In the genomic region with DNA sequence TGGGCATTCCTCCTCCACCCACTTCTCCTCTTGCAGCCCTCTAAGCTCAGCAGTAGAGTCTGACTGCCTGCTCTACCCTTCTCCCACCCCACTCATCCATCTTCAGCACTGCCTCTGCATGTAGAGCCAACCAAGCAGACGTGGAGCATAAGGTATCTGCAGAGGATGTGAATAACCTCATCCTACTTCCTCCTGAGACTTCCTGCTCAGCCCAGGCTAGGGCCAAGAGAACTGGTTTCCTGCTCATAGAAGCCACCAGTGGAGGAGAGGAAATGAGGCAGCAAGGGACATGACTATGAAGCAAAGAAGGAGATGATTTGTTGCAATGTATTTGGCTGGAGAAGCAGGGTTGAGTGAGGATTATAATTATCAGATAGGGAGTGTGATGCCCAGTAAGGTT, we compare ENCODE assay signal across 16 mouse cellular contexts.
DNase-seq lines count a peak whose midpoint lies in the region; ATAC-seq and TF ChIP-seq lines count a peak whose summit lies in the region.
"Had no signal": no experiment of that assay in that cellular context is flagged by ENCODE, and none has a peak within 500 bp of the region (broad histone marks: within the 10 kb centered on the region; RNA-seq: fewer than 3 reads in every experiment).

No protein-coding gene starts in this region.

- H3K36me3 ChIP-seq in stomach, embryonic 16.5 days (ENCODE audit: control insufficient read depth, insufficient read depth, low read length) = no peaks in the 10 kb centered on the region
- H3K36me3 ChIP-seq in stomach, postnatal 0 days (ENCODE audit: control insufficient read depth, insufficient read depth, low read length) = no peaks in the 10 kb centered on the region
- H3K36me3 ChIP-seq: embryonic facial prominence, embryonic 13.5 days had no signal

- H3K4me2 ChIP-seq in stomach, embryonic 16.5 days (ENCODE audit: low read depth, low read length) = no peak overlapping the region
- no peak overlapping the region for H3K4me2 ChIP-seq in stomach, postnatal 0 days (replicated peaks; ENCODE audit: low read depth)
- H3K4me2 ChIP-seq: embryonic facial prominence, embryonic 13.5 days; forebrain, embryonic 13.5 days had no signal

- 38% methylated on average over 1 of the region's 1 CpGs for WGBS in stomach, embryonic 16.5 days
- WGBS in stomach, postnatal 0 days = 53% methylated on average over 1 of the region's 1 CpGs

- no peak overlapping the region for H3K9ac ChIP-seq in stomach, embryonic 16.5 days (ENCODE audit: low read length)
- H3K9ac ChIP-seq in stomach, postnatal 0 days (ENCODE audit: low read length) = no peak overlapping the region
- H3K9ac ChIP-seq: embryonic facial prominence, embryonic 13.5 days; forebrain, embryonic 13.5 days had no signal

- no peaks in the 10 kb centered on the region for H3K4me1 ChIP-seq in stomach, embryonic 16.5 days (ENCODE audit: control insufficient read depth, insufficient read depth, low read length)
- no peaks in the 10 kb centered on the region for H3K4me1 ChIP-seq in stomach, postnatal 0 days (replicated peaks; ENCODE audit: control insufficient read depth, insufficient read depth)
- H3K4me1 ChIP-seq: forebrain, embryonic 13.5 days had no signal

- intact Hi-C loops in heart, postnatal 36 days (cut with DNase I) = loop anchor here (2.0 kb wide), 1 partner anchor 28 kb away; no protein-coding TSS in a partner anchor
- intact Hi-C loops in gastrocnemius, postnatal 36 days (cut with DNase I) = no loop called here

- H3K27me3 ChIP-seq in stomach, embryonic 16.5 days (ENCODE audit: control insufficient read depth, insufficient read depth, low read length) = no peaks in the 10 kb centered on the region
- H3K27me3 ChIP-seq in stomach, postnatal 0 days (ENCODE audit: control insufficient read depth, insufficient read depth, low read length) = no peaks in the 10 kb centered on the region
- H3K27me3 ChIP-seq: embryonic facial prominence, embryonic 13.5 days; forebrain, embryonic 13.5 days; Patski had no signal

- no peaks in the 10 kb centered on the region for H3K9me3 ChIP-seq in stomach, embryonic 16.5 days (replicated peaks; ENCODE audit: control insufficient read depth, low read length)
- H3K9me3 ChIP-seq in stomach, postnatal 0 days (ENCODE audit: control insufficient read depth, low read length) = no peaks in the 10 kb centered on the region
- H3K9me3 ChIP-seq: embryonic facial prominence, embryonic 13.5 days; forebrain, embryonic 13.5 days had no signal

- DNase-seq in heart, adult 9 months (ENCODE audit: low spot score in 2 of 2) = peak; percentile 12 to 45
- DNase-seq in heart, postnatal 36 days = no peak
- no peak for DNase-seq in stomach, postnatal 0 days (ENCODE audit: low spot score)
- no peak for DNase-seq in thymus, postnatal 14 days
- DNase-seq in gastrocnemius, postnatal 36 days = no peak
- DNase-seq: cerebellum, adult 9-11 months; gastrocnemius, postnatal 14 days; right cerebral cortex, postnatal 4 days had no signal

- TF ChIP-seq CTCF in stomach, postnatal 0 days (IDR thresholded peaks at IDR 0.05; ENCODE audit: low read depth) = no peak

- no peak overlapping the region for H3K27ac ChIP-seq in stomach, embryonic 16.5 days (ENCODE audit: low read length)
- H3K27ac ChIP-seq in stomach, postnatal 0 days (replicated peaks) = no peak overlapping the region
- H3K27ac ChIP-seq: embryonic facial prominence, embryonic 13.5 days; forebrain, embryonic 13.5 days; hindbrain, postnatal 0 days; macrophage had no signal

- no peak overlapping the region for H3K4me3 ChIP-seq in stomach, embryonic 16.5 days (replicated peaks; ENCODE audit: low read length)
- no peak overlapping the region for H3K4me3 ChIP-seq in stomach, postnatal 0 days (ENCODE audit: low read depth, low read length)
- H3K4me3 ChIP-seq: embryonic facial prominence, embryonic 13.5 days; forebrain, embryonic 13.5 days had no signal

- ATAC-seq in stomach, embryonic 16.5 days (ENCODE audit: insufficient read depth, low FRiP score) = 0 out of 2 replicates have a peak, but pooled peaks have one; percentile 29
- ATAC-seq in stomach, postnatal 0 days (ENCODE audit: low FRiP score, low TSS enrichment) = no peak
- ATAC-seq in hematopoietic stem cell, adult 5-6 weeks (replicated peaks in 1 of 2; ENCODE audit: insufficient read depth in 1 of 2, low FRiP score in 2 of 2, low TSS enrichment in 1 of 2, low read depth in 1 of 2, poor library complexity in 2 of 2, severe bottlenecking in 2 of 2) = peak; percentile 96 to 99
- ATAC-seq in megakaryocyte progenitor cell, adult 5-6 weeks (replicated peaks; ENCODE audit: poor library complexity) = peak; percentile 68
- ATAC-seq: forebrain, embryonic 13.5 days; hindbrain, postnatal 0 days; Patski had no signal

- TF ChIP-seq EP300 in stomach, postnatal 0 days (optimal IDR thresholded peaks at IDR 0.05) = no peak

Comparison
In these comparisons a context has a peak if more than half of its experiments do, and no peak if none do; other contexts are left out.
1. DNase-seq: peak in heart, adult 9 months (2 of 2); none in heart, postnatal 36 days (0 of 2), stomach, postnatal 0 days (single experiment), thymus, postnatal 14 days (single experiment) and gastrocnemius, postnatal 36 days (0 of 2).